Mouse (Mus musculus) forebrain, embryonic 16.5 days (tissue): ENCODE data around the gene Fam25c. TPM values are rescaled to one million over a fixed set of nuclear protein-coding genes. Genes with fewer than 3 reads are reported as not detected.

ENCODE experiments used
- ATAC-seq: fragments of 200-750 bp; cut with Nextera tagmentation; 2 replicates; pipeline ENCODE4 v1.8.0; 2017; ENCODE audit warnings: mild to moderate bottlenecking, moderate library complexity
- H3K27ac ChIP-seq: fragments of 300-500 bp; sonication (generic); 2 replicates; pipeline ENCODE4 v1.5.1; 2014; ENCODE audit warnings: low read length, control low read depth
- H3K27me3 ChIP-seq: fragments of 300-500 bp; sonication (generic); replicated peaks from 2 replicates; pipeline ENCODE4 v1.6.1; 2014; ENCODE audit warnings: low read length; ENCODE audit not compliant: control insufficient read depth, insufficient read depth
- H3K36me3 ChIP-seq: fragments of 300-500 bp; sonication (generic); 2 replicates; pipeline ENCODE4 v1.6.1; 2014; ENCODE audit not compliant: control insufficient read depth, insufficient read depth
- H3K4me1 ChIP-seq: fragments of 300-500 bp; sonication (generic); replicated peaks from 2 replicates; pipeline ENCODE4 v1.6.1; 2014; ENCODE audit warnings: low read length; ENCODE audit not compliant: control insufficient read depth, insufficient read depth
- H3K4me2 ChIP-seq: fragments of 300-500 bp; sonication (generic); 2 replicates; pipeline ENCODE4 v1.6.1; 2014; ENCODE audit warnings: mild to moderate bottlenecking, low read length, control low read depth
- H3K4me3 ChIP-seq: fragments of 300-500 bp; sonication (generic); replicated peaks from 2 replicates; pipeline ENCODE4 v1.5.1; 2014; ENCODE audit warnings: mild to moderate bottlenecking, low read length, control low read depth
- H3K9ac ChIP-seq: fragments of 300-500 bp; sonication (generic); replicated peaks from 2 replicates; pipeline ENCODE4 v1.6.1; 2014; ENCODE audit warnings: low read depth, low read length, control low read depth
- H3K9me3 ChIP-seq: fragments of 300-500 bp; sonication (generic); 2 replicates; pipeline ENCODE4 v1.6.1; 2016; ENCODE audit warnings: low read length; ENCODE audit not compliant: control insufficient read depth
- WGBS: fragments of 180-500 bp; shearing (Covaris S2); extraction: QIAGEN DNeasy Blood & Tissue Kit; methylation state at CpG from one replicate; pipeline ENCODE4 v1.1.7; 2014; 5-methylcytosine and 5-hydroxymethylcytosine counted together
- polyA plus RNA-seq: library from polyadenylated mRNA; unstranded; fragments of >200 nt; fragmentation: Nextera tagmentation; extraction: Ambion mirVana; gene quantifications from 2 replicates; pipeline ENCODE4 v1.2.1, GENCODE M21; 2015

Gene Fam25c
- polyA plus RNA-seq, 1 experiment from 2014 or later = not detected

DNA sequence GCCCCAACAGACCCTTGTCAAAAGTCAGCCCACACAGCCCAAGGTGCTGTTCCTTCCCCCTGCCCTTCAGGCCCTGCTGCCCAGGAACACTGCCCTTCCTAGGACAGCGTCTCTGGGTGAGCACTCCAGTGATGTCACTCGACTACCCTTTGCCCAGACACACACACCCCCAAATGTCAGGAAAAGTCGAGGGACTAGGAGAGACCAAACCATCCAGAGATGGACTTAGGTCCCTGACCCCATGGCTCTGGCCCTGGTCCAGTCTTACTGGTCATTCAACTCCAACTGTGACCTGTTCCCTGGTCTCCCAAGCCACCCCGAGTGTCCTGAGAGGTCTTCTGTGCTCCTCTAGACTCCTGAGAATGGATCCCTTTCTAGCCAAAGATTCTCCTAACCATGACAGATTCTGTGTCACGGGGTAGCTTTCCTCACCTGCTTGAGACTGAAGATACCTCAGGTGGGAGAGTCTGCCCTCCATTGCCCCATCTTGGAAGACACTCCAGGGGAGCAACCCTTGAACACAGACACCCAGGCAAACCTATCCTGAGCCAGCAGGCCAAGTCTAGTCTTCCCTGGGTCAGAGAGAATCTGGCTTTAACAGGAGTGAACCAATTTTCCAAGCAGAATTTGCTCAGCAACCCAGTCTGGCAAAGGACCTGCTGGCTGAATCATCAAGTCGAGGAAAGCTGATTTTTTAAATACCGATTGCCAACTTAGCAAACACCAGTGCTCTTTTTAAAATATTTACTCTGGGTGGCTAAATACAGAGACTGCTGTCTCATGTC lies 2.6 kb upstream of the Fam25c start:
- Histone ChIP-seq H3K27me3 (no peaks in the 10 kb centered on the region), H3K4me1 (no peaks in the 10 kb centered on the region), H3K36me3 (no peaks in the 10 kb centered on the region), H3K9me3 (no peaks in the 10 kb centered on the region), H3K27ac (no peak overlapping the region), H3K4me2 (no peak overlapping the region), H3K4me3 (no peak overlapping the region), H3K9ac (no peak overlapping the region)
- no peak for ATAC-seq
- WGBS = 77% methylated on average over 7 of the region's 7 CpGs

DNA sequence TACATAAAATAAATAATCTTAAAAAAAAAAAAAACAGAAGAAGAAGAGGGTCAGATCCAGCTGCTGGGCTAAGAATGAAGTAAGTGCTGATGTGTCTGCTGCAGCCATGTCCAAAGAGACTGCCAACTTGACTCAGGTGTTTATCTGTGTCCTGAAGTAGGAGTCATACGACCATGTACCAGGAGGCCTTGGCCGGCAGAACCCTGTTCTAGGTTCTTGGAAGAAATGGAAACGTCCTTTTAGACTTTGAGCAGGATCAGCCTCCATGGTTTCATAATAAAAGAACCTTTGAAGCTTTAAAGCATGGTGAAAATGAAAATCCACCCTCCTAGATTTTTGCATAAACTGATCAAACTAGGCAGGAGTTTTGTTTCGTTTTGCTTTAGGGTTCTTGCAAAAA lies 777 bp downstream of the Fam25c start:
- Histone ChIP-seq H3K9me3 (no peaks in the 10 kb centered on the region), H3K4me2 (no peak overlapping the region), H3K27ac (no peak overlapping the region), H3K4me3 (no peak overlapping the region), H3K4me1 (no peaks in the 10 kb centered on the region), H3K9ac (no peak overlapping the region), H3K27me3 (no peaks in the 10 kb centered on the region), H3K36me3 (no peaks in the 10 kb centered on the region)
- 86% methylated on average over 4 of the region's 4 CpGs for WGBS
- no peak for ATAC-seq

DNA sequence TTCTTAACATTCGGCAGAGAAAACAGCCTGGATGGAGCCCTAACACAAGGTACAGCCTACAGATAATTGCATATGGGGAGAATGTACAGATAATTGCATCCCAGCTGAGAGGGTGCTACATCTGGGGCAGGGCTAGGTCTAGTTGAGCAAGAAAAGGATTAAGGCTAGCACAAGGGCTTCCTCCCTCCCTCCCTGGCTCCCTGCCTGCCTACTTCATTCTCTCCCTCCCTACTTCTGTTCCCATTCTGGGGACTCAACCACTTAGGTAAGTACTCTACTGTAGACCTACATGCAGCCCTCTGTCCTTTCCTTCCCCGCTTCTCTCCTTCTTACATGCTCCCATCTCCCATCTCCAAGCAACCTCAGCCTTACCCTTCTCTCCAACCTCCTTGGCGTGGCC lies 1.9 kb downstream of the Fam25c start:
- ATAC-seq = no peak
- WGBS = 89% methylated on average over 3 of the region's 3 CpGs
- Histone ChIP-seq H3K4me3 (no peak overlapping the region), H3K9me3 (no peaks in the 10 kb centered on the region), H3K36me3 (no peaks in the 10 kb centered on the region), H3K9ac (no peak overlapping the region), H3K4me2 (no peak overlapping the region), H3K27ac (no peak overlapping the region), H3K27me3 (no peaks in the 10 kb centered on the region), H3K4me1 (no peaks in the 10 kb centered on the region)

DNA sequence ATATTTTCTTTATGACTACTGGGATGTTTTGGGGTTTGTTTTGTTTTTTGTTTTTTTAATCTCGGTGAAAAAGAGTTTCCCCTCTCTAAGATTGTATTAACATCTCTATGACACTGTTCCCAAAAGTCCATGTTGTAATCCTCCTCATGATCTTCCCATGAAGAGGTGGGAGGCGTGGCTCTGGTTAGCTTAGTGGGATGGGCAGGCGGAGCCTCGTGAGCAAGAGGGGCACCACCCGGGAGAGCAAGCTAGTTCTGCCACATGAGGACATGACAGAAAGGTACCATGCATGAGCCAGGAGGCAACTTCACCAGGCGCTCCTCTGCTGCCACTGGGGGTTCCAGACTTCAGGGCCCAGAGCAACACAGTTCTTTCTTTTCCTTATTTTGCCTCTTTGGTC lies 2.7 kb downstream of the Fam25c start:
- Histone ChIP-seq H3K4me3 (no peak overlapping the region), H3K27ac (no peak overlapping the region), H3K4me1 (no peaks in the 10 kb centered on the region), H3K4me2 (no peak overlapping the region), H3K9ac (no peak overlapping the region), H3K27me3 (no peaks in the 10 kb centered on the region), H3K36me3 (no peaks in the 10 kb centered on the region), H3K9me3 (no peaks in the 10 kb centered on the region)
- WGBS = 75% methylated on average over 6 of the region's 6 CpGs
- no peak for ATAC-seq

DNA sequence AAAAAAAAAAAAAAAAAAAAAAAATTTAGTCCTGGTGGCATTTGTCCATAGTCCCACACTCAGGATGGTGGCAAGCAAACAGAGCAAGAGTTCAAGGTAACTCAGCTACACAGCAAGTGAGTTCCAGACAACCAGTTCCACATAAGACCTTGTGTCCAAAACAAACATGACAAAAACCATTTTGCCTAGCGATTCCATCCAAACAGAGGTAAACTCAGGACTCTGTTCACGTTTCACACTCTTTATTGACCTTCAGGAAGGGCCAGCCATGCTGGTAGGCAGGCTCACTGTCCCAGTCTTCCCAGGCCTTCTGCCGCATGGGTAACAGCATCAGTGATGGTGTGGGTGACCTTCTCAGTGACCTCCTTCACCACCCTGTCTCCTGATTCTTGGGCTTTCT lies 3.6 kb downstream of the Fam25c start:
- no peak overlapping the region for H3K4me3 ChIP-seq
- no peak for ATAC-seq
- no peaks in the 10 kb centered on the region for H3K27me3 ChIP-seq
- no peak overlapping the region for H3K4me2 ChIP-seq
- no peaks in the 10 kb centered on the region for H3K36me3 ChIP-seq
- WGBS = 80% methylated on average over 3 of the region's 3 CpGs
- H3K4me1 ChIP-seq = no peaks in the 10 kb centered on the region
- no peak overlapping the region for H3K27ac ChIP-seq
- no peaks in the 10 kb centered on the region for H3K9me3 ChIP-seq
- no peak overlapping the region for H3K9ac ChIP-seq

DNA sequence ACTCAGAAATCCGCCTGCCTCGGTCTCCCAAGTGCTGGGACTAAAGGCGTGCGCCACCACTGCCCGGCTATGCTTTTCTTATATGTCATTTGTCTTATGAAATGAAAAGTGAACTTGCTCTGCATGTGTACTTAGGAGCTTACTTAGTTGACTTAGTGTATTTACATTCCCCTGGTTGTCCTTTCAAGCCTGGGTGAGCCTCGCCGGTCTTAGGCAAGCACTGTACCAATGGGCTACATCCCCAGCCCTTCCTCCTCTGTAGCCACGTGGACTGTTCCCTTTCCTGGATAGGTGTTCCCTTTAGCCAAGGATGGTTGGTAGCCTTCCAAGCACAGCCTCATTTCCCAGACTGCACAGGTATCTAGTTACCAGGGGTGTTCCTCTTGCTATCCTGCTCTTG lies 6.2 kb downstream of the Fam25c start:
- ATAC-seq = no peak
- no peak overlapping the region for H3K27ac ChIP-seq
- no peaks in the 10 kb centered on the region for H3K4me1 ChIP-seq
- 92% methylated on average over 8 of the region's 8 CpGs for WGBS
- no peak overlapping the region for H3K4me2 ChIP-seq
- H3K36me3 ChIP-seq = peaks cover 4% of the 10 kb centered on the region; the same call in 1 of the 2 replicates
- H3K4me3 ChIP-seq = no peak overlapping the region
- H3K27me3 ChIP-seq = no peaks in the 10 kb centered on the region
- H3K9ac ChIP-seq = no peak overlapping the region
- H3K9me3 ChIP-seq = no peaks in the 10 kb centered on the region

DNA sequence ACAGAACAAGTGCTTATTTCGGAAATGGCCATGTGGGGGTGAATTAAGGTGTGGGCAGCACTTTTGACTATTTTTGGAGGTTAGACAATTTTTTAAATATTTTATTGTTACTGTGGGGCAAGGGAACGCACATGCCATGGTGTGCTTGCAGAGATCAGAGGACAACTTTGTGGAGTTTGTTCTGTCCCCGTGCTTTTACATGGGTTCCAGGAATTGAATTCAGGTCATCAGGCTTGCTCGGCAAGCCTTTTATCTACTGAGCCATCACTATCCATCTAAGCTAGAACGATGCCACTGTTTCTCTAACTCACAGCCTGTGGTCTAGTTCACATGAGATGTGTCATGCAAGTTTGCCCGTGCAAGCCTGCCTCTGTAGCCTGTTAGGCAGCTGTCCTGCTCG lies 6.9 kb downstream of the Fam25c start:
- Histone ChIP-seq H3K9ac (no peak overlapping the region), H3K4me2 (no peak overlapping the region), H3K4me1 (no peaks in the 10 kb centered on the region), H3K36me3 (peaks cover 6% of the 10 kb centered on the region), H3K4me3 (no peak overlapping the region), H3K9me3 (no peaks in the 10 kb centered on the region), H3K27ac (no peak overlapping the region), H3K27me3 (no peaks in the 10 kb centered on the region)
- no peak for ATAC-seq
- 85% methylated on average over 7 of the region's 7 CpGs for WGBS

DNA sequence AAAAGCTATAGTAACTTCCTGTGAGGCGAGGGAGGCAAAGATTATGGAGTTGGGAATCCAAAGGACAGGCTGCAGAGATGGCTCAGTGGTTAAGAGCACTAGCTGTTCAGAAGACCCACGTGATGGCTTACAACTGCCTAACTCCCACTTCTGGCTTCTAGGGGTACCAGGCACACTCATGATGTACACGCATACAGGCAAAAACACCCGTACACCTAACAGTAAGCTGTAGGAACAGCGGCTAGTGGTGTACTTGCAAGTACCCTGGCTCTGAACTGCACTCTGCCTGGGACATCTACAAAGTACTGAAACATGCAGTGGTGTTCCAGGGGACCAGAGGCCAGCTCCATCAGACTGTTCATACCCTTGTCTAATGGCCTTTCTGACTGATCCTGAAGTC lies 8.1 kb downstream of the Fam25c start:
- Histone ChIP-seq H3K4me1 (no peaks in the 10 kb centered on the region), H3K4me3 (no peak overlapping the region), H3K9ac (no peak overlapping the region), H3K4me2 (no peak overlapping the region), H3K36me3 (peaks cover 16% of the 10 kb centered on the region), H3K9me3 (no peaks in the 10 kb centered on the region), H3K27ac (no peak overlapping the region), H3K27me3 (no peaks in the 10 kb centered on the region)
- no peak for ATAC-seq
- 93% methylated on average over 5 of the region's 5 CpGs for WGBS

DNA sequence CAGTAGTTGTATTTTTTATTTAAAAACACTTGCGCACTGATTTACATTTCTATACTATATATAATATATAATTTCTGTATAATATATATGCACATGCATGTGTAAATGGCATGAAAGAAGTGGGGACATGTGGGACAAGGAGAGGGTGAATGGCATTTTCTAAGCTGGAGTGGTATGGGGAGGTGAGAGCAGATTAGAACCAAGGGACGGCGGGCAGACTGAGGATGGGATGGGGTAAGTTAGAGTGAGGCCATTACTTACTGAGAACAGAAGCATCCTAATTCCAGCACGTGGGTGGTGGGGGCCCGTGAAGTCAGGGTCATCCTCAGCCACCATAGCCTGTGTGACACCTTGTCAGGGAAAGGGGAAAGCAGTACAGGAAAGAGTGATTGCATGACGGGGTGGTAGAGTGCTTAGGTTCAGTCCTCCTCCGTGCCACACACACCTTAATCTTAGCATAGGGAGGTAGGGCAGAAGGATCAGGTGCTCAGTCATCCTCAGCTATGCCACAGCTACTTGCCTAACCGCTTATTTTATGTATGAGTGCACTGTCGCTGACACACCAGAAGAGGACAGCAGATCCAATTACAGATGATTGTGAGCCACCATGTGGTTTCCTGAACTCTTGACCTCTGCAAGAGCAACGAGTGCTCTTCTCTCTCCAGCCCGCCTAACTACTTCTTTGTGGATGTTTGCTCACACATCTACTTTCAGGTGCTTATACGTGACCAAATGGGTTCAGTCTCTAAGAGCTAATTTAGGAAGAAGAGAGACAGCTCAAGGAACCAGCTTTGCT lies 9.3 kb downstream of the Fam25c start:
- WGBS = 67% methylated on average over 12 of the region's 12 CpGs
- Histone ChIP-seq H3K9ac (no peak overlapping the region), H3K27me3 (no peaks in the 10 kb centered on the region), H3K4me1 (no peaks in the 10 kb centered on the region), H3K9me3 (no peaks in the 10 kb centered on the region), H3K4me2 (no peak overlapping the region), H3K36me3 (peaks cover 24% of the 10 kb centered on the region), H3K4me3 (no peak overlapping the region), H3K27ac (no peak overlapping the region)
- no peak for ATAC-seq
